Mouse (Mus musculus) small intestine, adult 2 months (tissue): ENCODE data around the gene Rnf44. TPM values are rescaled to one million over a fixed set of nuclear protein-coding genes. Genes with fewer than 3 reads are reported as not detected.

ENCODE experiments used
- H3K27ac ChIP-seq: fragments of 200-500 bp; 2 replicates; pipeline ENCODE4 v1.5.1; 2012; ENCODE audit warnings: low read depth, low read length, control low read depth, inconsistent platforms; ENCODE audit not compliant: insufficient read depth
- H3K27me3 ChIP-seq: fragments of 200-500 bp; 2 replicates; pipeline ENCODE4 v1.6.1; 2012; ENCODE audit warnings: mild to moderate bottlenecking, moderate library complexity, low read length, inconsistent platforms; ENCODE audit not compliant: control insufficient read depth, insufficient read depth
- H3K36me3 ChIP-seq: fragments of 200-500 bp; 2 replicates; pipeline ENCODE4 v1.6.1; 2012; ENCODE audit warnings: mild to moderate bottlenecking, low read length, control low read depth, inconsistent platforms; ENCODE audit not compliant: control insufficient read depth, insufficient read depth
- H3K4me1 ChIP-seq: fragments of 200-500 bp; 2 replicates; pipeline ENCODE4 v1.6.1; 2012; ENCODE audit warnings: low read length, inconsistent platforms, mixed read lengths; ENCODE audit not compliant: control insufficient read depth, insufficient read depth, insufficient read length
- H3K4me3 ChIP-seq: fragments of 200-500 bp; 2 replicates; pipeline ENCODE4 v1.5.1; 2012; ENCODE audit warnings: low read depth, mild to moderate bottlenecking, control low read depth, inconsistent platforms, low read length, moderate library complexity
- CTCF ChIP-seq: fragments of 200-500 bp; IDR thresholded peaks from 2 replicates; pipeline ENCODE4 v1.5.1; 2012; ENCODE audit warnings: low read depth, mild to moderate bottlenecking, control low read depth, inconsistent platforms, low read length, moderate library complexity, mixed read lengths; ENCODE audit not compliant: insufficient replicate concordance, insufficient read length; ENCODE audit errors: extremely low read depth
- POLR2A ChIP-seq: fragments of 200-500 bp; IDR thresholded peaks from 2 replicates; pipeline ENCODE4 v1.6.1; 2012; ENCODE audit warnings: low read depth, mild to moderate bottlenecking, control low read depth, inconsistent platforms, low read length, moderate library complexity
- WGBS: fragments of 180-500 bp; shearing (Covaris S2); methylation state at CpG from one replicate; pipeline ENCODE4 v1.1.7; 2018; 5-methylcytosine and 5-hydroxymethylcytosine counted together
- polyA plus RNA-seq: library from polyadenylated mRNA; depleted of rRNA; stranded (reverse); fragments of >200 nt; gene quantifications from 2 replicates; pipeline ENCODE4 v1.2.3, GENCODE M21; 2012

Rnf44 gene
- polyA plus RNA-seq, 1 experiment: 318 TPM

GRCm38 (mm10) chr13:54714996-54715395 lies 21.3 kb upstream of the Rnf44 start:
- Histone ChIP-seq H3K27me3 (no peaks in the 10 kb centered on the region), H3K36me3 (peaks cover 60% of the 10 kb centered on the region), H3K27ac (no peak overlapping the region), H3K4me1 (no peaks in the 10 kb centered on the region), H3K4me3 (no peak overlapping the region)
- TF ChIP-seq POLR2A: no peak
- TF ChIP-seq CTCF: no peak
- 51% methylated on average over 10 of the region's 10 CpGs for WGBS

GRCm38 (mm10) chr13:54714393-54714792 lies 20.7 kb upstream of the Rnf44 start:
- Histone ChIP-seq H3K4me3 (no peak overlapping the region), H3K27ac (no peak overlapping the region), H3K4me1 (no peaks in the 10 kb centered on the region; the same call in 1 of the 2 replicates), H3K36me3 (peaks cover 54% of the 10 kb centered on the region), H3K27me3 (no peaks in the 10 kb centered on the region)
- 68% methylated on average over 4 of the region's 4 CpGs for WGBS
- TF ChIP-seq POLR2A: no peak
- no peak for TF ChIP-seq CTCF

- Histone ChIP-seq H3K27ac (no peak overlapping the region), H3K4me1 (peaks cover 12% of the 10 kb centered on the region), H3K4me3 (no peak overlapping the region), H3K36me3 (peaks cover 31% of the 10 kb centered on the region), H3K27me3 (no peaks in the 10 kb centered on the region)
- TF ChIP-seq CTCF: no peak
- TF ChIP-seq POLR2A: no peak
- 87% methylated on average over 3 of the region's 3 CpGs for WGBS
These were observed 17.2 kb upstream of the Rnf44 start for GRCm38 (mm10) chr13:54710866-54711265.

GRCm38 (mm10) chr13:54704890-54705289 lies 11.2 kb upstream of the Rnf44 start:
- Histone ChIP-seq H3K27ac (peak overlapping the region; percentile 93), H3K27me3 (no peaks in the 10 kb centered on the region)

GRCm38 (mm10) chr13:54702507-54702906 lies 8.8 kb upstream of the Rnf44 start:
- no peak for TF ChIP-seq CTCF
- TF ChIP-seq POLR2A: no peak
- WGBS: 43% methylated on average over 7 of the region's 7 CpGs
- Histone ChIP-seq H3K27me3 (no peaks in the 10 kb centered on the region), H3K27ac (peak overlapping the region; percentile 93), H3K36me3 (peaks cover 9% of the 10 kb centered on the region), H3K4me1 (peaks cover 24% of the 10 kb centered on the region), H3K4me3 (peak overlapping the region; percentile 80)

More at GRCm38 (mm10) chr13:54704890-54705289, 11.2 kb upstream of the Rnf44 start:
- 19% methylated on average over 6 of the region's 6 CpGs for WGBS
- Histone ChIP-seq H3K4me1 (peaks cover 30% of the 10 kb centered on the region), H3K4me3 (no peak overlapping the region), H3K36me3 (peaks cover 10% of the 10 kb centered on the region)
- TF ChIP-seq CTCF: no peak
- TF ChIP-seq POLR2A: no peak; the same call in 1 of the 2 replicates

GRCm38 (mm10) chr13:54701243-54701642 lies 7.5 kb upstream of the Rnf44 start, which contains the start of gene Cdhr2:
Gene Cdhr2 (plus strand): TSS chr13:54701461.
- peak within 1 kb of the TSS; percentile 93 for H3K27ac ChIP-seq
- no peaks in the 10 kb centered on the region for H3K27me3 ChIP-seq
- H3K4me1 ChIP-seq: peaks cover 18% of the 10 kb centered on the region
- H3K4me3 ChIP-seq: peak within 1 kb of the TSS; percentile 80
- TF ChIP-seq CTCF (no peak), POLR2A (peak; percentile 82; the same call in 1 of the 2 replicates)
- WGBS: 34% methylated on average over 5 of the region's 5 CpGs
- 0 out of 2 replicates have a peak, but pooled peaks cover 2% of the 10 kb centered on the region for H3K36me3 ChIP-seq

GRCm38 (mm10) chr13:54695479-54696230 lies 1.9 kb upstream of the Rnf44 start:
- TF ChIP-seq CTCF (no peak), POLR2A (no peak)
- 48% methylated on average over 11 of the region's 11 CpGs for WGBS
- Histone ChIP-seq H3K4me3 (no peak overlapping the region), H3K36me3 (no peaks in the 10 kb centered on the region), H3K4me1 (peaks cover 26% of the 10 kb centered on the region), H3K27me3 (no peaks in the 10 kb centered on the region), H3K27ac (peak overlapping the region; percentile 99)
